Mouse (Mus musculus): ENCODE measurements around the gene Pitpnm2. TPM values are rescaled to one million over a fixed set of nuclear protein-coding genes. Genes with fewer than 3 reads are reported as not detected.

The Pitpnm2 gene
- polyA plus RNA-seq, 1 experiment, result 4.0 TPM

GRCm38 (mm10) chr5:124155943-124156342 lies 93.6 kb downstream of the Pitpnm2 start:
- Histone ChIP-seq H3K36me3 (ENCODE audit: control insufficient read depth, insufficient read depth) (no peaks in the 10 kb centered on the region), H3ac (ENCODE audit: control insufficient read depth, insufficient read length, low read depth) (no peak overlapping the region), H3K4me3 (ENCODE audit: insufficient read depth, poor library complexity, severe bottlenecking) (no peak overlapping the region), H3K27me3 (ENCODE audit: control insufficient read depth, insufficient read depth, insufficient read length) (no peaks in the 10 kb centered on the region), H3K79me3 (ENCODE audit: low read depth) (no peaks in the 10 kb centered on the region), H3K79me2 (ENCODE audit: control insufficient read depth, insufficient read depth) (no peaks in the 10 kb centered on the region)
- TF ChIP-seq MYOD1 (IDR thresholded peaks at IDR 0.05; ENCODE audit: control insufficient read depth, insufficient read length, low read depth), result no peak
- no peak for TF ChIP-seq USF1 (IDR thresholded peaks at IDR 0.05; ENCODE audit: low read depth)
- no peak for TF ChIP-seq MYOG (IDR thresholded peaks at IDR 0.05; ENCODE audit: control insufficient read depth, extremely low read depth, insufficient read length)
- TF ChIP-seq CEBPB (IDR thresholded peaks at IDR 0.05; ENCODE audit: low read depth), result no peak
- TF ChIP-seq CTCF (IDR thresholded peaks at IDR 0.05; ENCODE audit: control insufficient read depth, insufficient read depth, insufficient read length), result no peak
- no peak for TF ChIP-seq FOSL1 (IDR thresholded peaks at IDR 0.05; ENCODE audit: insufficient read depth, low read length, poor library complexity, severe bottlenecking)
- no peak for TF ChIP-seq MAX (IDR thresholded peaks at IDR 0.05)

- Histone ChIP-seq H3K79me2 (ENCODE audit: control insufficient read depth, insufficient read depth) (no peaks in the 10 kb centered on the region), H3K36me3 (ENCODE audit: control insufficient read depth, insufficient read depth) (no peaks in the 10 kb centered on the region), H3K79me3 (ENCODE audit: low read depth) (no peaks in the 10 kb centered on the region), H3K27me3 (ENCODE audit: control insufficient read depth, insufficient read depth, insufficient read length) (no peaks in the 10 kb centered on the region), H3ac (ENCODE audit: control insufficient read depth, insufficient read length, low read depth) (no peak overlapping the region), H3K4me3 (ENCODE audit: insufficient read depth, poor library complexity, severe bottlenecking) (no peak overlapping the region)
- TF ChIP-seq MYOG (IDR thresholded peaks at IDR 0.05; ENCODE audit: control insufficient read depth, extremely low read depth, insufficient read length) (no peak), USF1 (IDR thresholded peaks at IDR 0.05; ENCODE audit: low read depth) (no peak), CTCF (IDR thresholded peaks at IDR 0.05; ENCODE audit: control insufficient read depth, insufficient read depth, insufficient read length) (no peak), MYOD1 (IDR thresholded peaks at IDR 0.05; ENCODE audit: control insufficient read depth, insufficient read length, low read depth) (no peak), MAX (IDR thresholded peaks at IDR 0.05) (no peak), CEBPB (IDR thresholded peaks at IDR 0.05; ENCODE audit: low read depth) (no peak), FOSL1 (IDR thresholded peaks at IDR 0.05; ENCODE audit: insufficient read depth, low read length, poor library complexity, severe bottlenecking) (no peak)
These were observed 96.8 kb downstream of the Pitpnm2 start for GRCm38 (mm10) chr5:124152734-124153133.

GRCm38 (mm10) chr5:124150895-124151294 lies 98.7 kb downstream of the Pitpnm2 start:
- Histone ChIP-seq H3K4me3 (ENCODE audit: insufficient read depth, poor library complexity, severe bottlenecking) (no peak overlapping the region), H3K79me3 (ENCODE audit: low read depth) (no peaks in the 10 kb centered on the region), H3K36me3 (ENCODE audit: control insufficient read depth, insufficient read depth) (no peaks in the 10 kb centered on the region), H3ac (ENCODE audit: control insufficient read depth, insufficient read length, low read depth) (no peak overlapping the region), H3K27me3 (ENCODE audit: control insufficient read depth, insufficient read depth, insufficient read length) (no peaks in the 10 kb centered on the region), H3K79me2 (ENCODE audit: control insufficient read depth, insufficient read depth) (no peaks in the 10 kb centered on the region)
- TF ChIP-seq FOSL1 (IDR thresholded peaks at IDR 0.05; ENCODE audit: insufficient read depth, low read length, poor library complexity, severe bottlenecking) (no peak), CTCF (IDR thresholded peaks at IDR 0.05; ENCODE audit: control insufficient read depth, insufficient read depth, insufficient read length) (no peak), MAX (IDR thresholded peaks at IDR 0.05) (no peak), MYOG (IDR thresholded peaks at IDR 0.05; ENCODE audit: control insufficient read depth, extremely low read depth, insufficient read length) (no peak), MYOD1 (IDR thresholded peaks at IDR 0.05; ENCODE audit: control insufficient read depth, insufficient read length, low read depth) (no peak), USF1 (IDR thresholded peaks at IDR 0.05; ENCODE audit: low read depth) (no peak), CEBPB (IDR thresholded peaks at IDR 0.05; ENCODE audit: low read depth) (no peak)

- H3ac ChIP-seq (ENCODE audit: control insufficient read depth, insufficient read length, low read depth), result no peak overlapping the region
- no peak overlapping the region for H3K4me3 ChIP-seq (ENCODE audit: insufficient read depth, poor library complexity, severe bottlenecking)
- H3K79me2 ChIP-seq (ENCODE audit: control insufficient read depth, insufficient read depth), result no peaks in the 10 kb centered on the region
- TF ChIP-seq MYOG (IDR thresholded peaks at IDR 0.05; ENCODE audit: control insufficient read depth, extremely low read depth, insufficient read length), result no peak
- no peak for TF ChIP-seq MYOD1 (IDR thresholded peaks at IDR 0.05; ENCODE audit: control insufficient read depth, insufficient read length, low read depth)
- TF ChIP-seq CEBPB (IDR thresholded peaks at IDR 0.05; ENCODE audit: low read depth), result no peak
- TF ChIP-seq CTCF (IDR thresholded peaks at IDR 0.05; ENCODE audit: control insufficient read depth, insufficient read depth, insufficient read length), result no peak
- no peak for TF ChIP-seq MAX (IDR thresholded peaks at IDR 0.05)
- TF ChIP-seq FOSL1 (IDR thresholded peaks at IDR 0.05; ENCODE audit: insufficient read depth, low read length, poor library complexity, severe bottlenecking), result no peak
- no peak for TF ChIP-seq USF1 (IDR thresholded peaks at IDR 0.05; ENCODE audit: low read depth)
- no peaks in the 10 kb centered on the region for H3K36me3 ChIP-seq (ENCODE audit: control insufficient read depth, insufficient read depth)
- H3K79me3 ChIP-seq (ENCODE audit: low read depth), result no peaks in the 10 kb centered on the region
- no peaks in the 10 kb centered on the region for H3K27me3 ChIP-seq (ENCODE audit: control insufficient read depth, insufficient read depth, insufficient read length)
These were observed 100.5 kb downstream of the Pitpnm2 start for GRCm38 (mm10) chr5:124149028-124149427.

GRCm38 (mm10) chr5:124138066-124138465 lies 111.5 kb downstream of the Pitpnm2 start:
- Histone ChIP-seq H3K4me3 (ENCODE audit: insufficient read depth, poor library complexity, severe bottlenecking) (no peak overlapping the region), H3K27me3 (ENCODE audit: control insufficient read depth, insufficient read depth, insufficient read length) (no peaks in the 10 kb centered on the region), H3K36me3 (ENCODE audit: control insufficient read depth, insufficient read depth) (no peaks in the 10 kb centered on the region), H3ac (ENCODE audit: control insufficient read depth, insufficient read length, low read depth) (no peak overlapping the region), H3K79me2 (ENCODE audit: control insufficient read depth, insufficient read depth) (no peaks in the 10 kb centered on the region), H3K79me3 (ENCODE audit: low read depth) (no peaks in the 10 kb centered on the region)
- TF ChIP-seq USF1 (IDR thresholded peaks at IDR 0.05; ENCODE audit: low read depth), result no peak
- TF ChIP-seq FOSL1 (IDR thresholded peaks at IDR 0.05; ENCODE audit: insufficient read depth, low read length, poor library complexity, severe bottlenecking), result no peak
- TF ChIP-seq CEBPB (IDR thresholded peaks at IDR 0.05; ENCODE audit: low read depth), result no peak
- no peak for TF ChIP-seq CTCF (IDR thresholded peaks at IDR 0.05; ENCODE audit: control insufficient read depth, insufficient read depth, insufficient read length)

GRCm38 (mm10) chr5:124134261-124134660 lies 115.3 kb downstream of the Pitpnm2 start:
- H3K27me3 ChIP-seq (ENCODE audit: control insufficient read depth, insufficient read depth, insufficient read length), result no peaks in the 10 kb centered on the region
- no peak overlapping the region for H3ac ChIP-seq (ENCODE audit: control insufficient read depth, insufficient read length, low read depth)
- no peak overlapping the region for H3K4me3 ChIP-seq (ENCODE audit: insufficient read depth, poor library complexity, severe bottlenecking)
- H3K79me3 ChIP-seq (ENCODE audit: low read depth), result no peaks in the 10 kb centered on the region
- no peaks in the 10 kb centered on the region for H3K79me2 ChIP-seq (ENCODE audit: control insufficient read depth, insufficient read depth)
- no peaks in the 10 kb centered on the region for H3K36me3 ChIP-seq (ENCODE audit: control insufficient read depth, insufficient read depth)
- TF ChIP-seq CEBPB (IDR thresholded peaks at IDR 0.05; ENCODE audit: low read depth), result no peak
- no peak for TF ChIP-seq MYOD1 (IDR thresholded peaks at IDR 0.05; ENCODE audit: control insufficient read depth, insufficient read length, low read depth)
- TF ChIP-seq CTCF (IDR thresholded peaks at IDR 0.05; ENCODE audit: control insufficient read depth, insufficient read depth, insufficient read length), result no peak
- no peak for TF ChIP-seq USF1 (IDR thresholded peaks at IDR 0.05; ENCODE audit: low read depth)
- no peak for TF ChIP-seq FOSL1 (IDR thresholded peaks at IDR 0.05; ENCODE audit: insufficient read depth, low read length, poor library complexity, severe bottlenecking)
- no peak for TF ChIP-seq MYOG (IDR thresholded peaks at IDR 0.05; ENCODE audit: control insufficient read depth, extremely low read depth, insufficient read length)
- TF ChIP-seq MAX (IDR thresholded peaks at IDR 0.05), result no peak
